Mouse (Mus musculus) erythroblast, embryonic 14.5 days (primary cell): ENCODE measurements around the gene Sh3pxd2a.

Experiments used
- GATA1 ChIP-seq: IDR thresholded peaks from 2 replicates; pipeline ENCODE4 v1.6.1; 2012; ENCODE audit warnings: low read length, inconsistent platforms, mixed read lengths
- TAL1 ChIP-seq: IDR thresholded peaks from 3 replicates; pipeline ENCODE4 v1.6.1; 2012; ENCODE audit warnings: low read length, inconsistent platforms, mixed read lengths

- TF ChIP-seq TAL1 (no peak), GATA1 (no peak)
These were observed 241.9 kb downstream of the Sh3pxd2a start for GRCm38 (mm10) chr19:47222154-47222840.
